Comparison of ENCODE assay signal across 9 mouse cellular contexts in genomic region chr2:76283378-76284132, GRCm38 (mm10). TPM values are rescaled to one million over a fixed set of nuclear protein-coding genes. Genes with fewer than 3 reads are reported as not detected.
A peak's percentile ranks its signal among the peaks of the same experiment; 100 is the strongest.
DNase-seq lines count a peak whose midpoint lies in the region; ATAC-seq and TF ChIP-seq lines count a peak whose summit lies in the region.
"Had no signal": no experiment of that assay in that cellular context is flagged by ENCODE, and none has a peak within 500 bp of the region (broad histone marks: within the 10 kb centered on the region; RNA-seq: fewer than 3 reads in every experiment).

No protein-coding gene starts in this region.

- H3K4me2 ChIP-seq in stomach, postnatal 0 days (replicated peaks; ENCODE audit: low read depth), result no peak overlapping the region
- no peak overlapping the region for H3K4me2 ChIP-seq in midbrain, embryonic 13.5 days (replicated peaks)

- intact Hi-C loops in left cerebral cortex, postnatal 14 days (cut with DNase I), result no loop called here

- 69% methylated on average over 6 of the region's 6 CpGs for WGBS in stomach, postnatal 0 days
- 87% methylated on average over 6 of the region's 6 CpGs for WGBS in midbrain, embryonic 13.5 days

- H3K9ac ChIP-seq in stomach, postnatal 0 days (ENCODE audit: low read length), result no peak overlapping the region
- no peak overlapping the region for H3K9ac ChIP-seq in midbrain, embryonic 13.5 days (replicated peaks)

- ATAC-seq in stomach, postnatal 0 days (ENCODE audit: low FRiP score, low TSS enrichment), result no peak
- no peak for ATAC-seq in erythroblast, adult 5-6 weeks (replicated peaks; ENCODE audit: low FRiP score, poor library complexity, severe bottlenecking)
- no peak for ATAC-seq in midbrain, embryonic 13.5 days

- no peaks in the 10 kb centered on the region for H3K4me1 ChIP-seq in stomach, postnatal 0 days (replicated peaks; ENCODE audit: control insufficient read depth, insufficient read depth)
- no peaks in the 10 kb centered on the region for H3K4me1 ChIP-seq in midbrain, embryonic 13.5 days (replicated peaks)

- no peak for TF ChIP-seq EP300 in stomach, postnatal 0 days (optimal IDR thresholded peaks at IDR 0.05)

- H3K27ac ChIP-seq in stomach, postnatal 0 days (replicated peaks), result no peak overlapping the region
- no peak overlapping the region for H3K27ac ChIP-seq in midbrain, embryonic 13.5 days
- H3K27ac ChIP-seq: macrophage had no signal

- TF ChIP-seq CTCF in stomach, postnatal 0 days (IDR thresholded peaks at IDR 0.05; ENCODE audit: low read depth), result no peak

- H3K27me3 ChIP-seq in stomach, postnatal 0 days (ENCODE audit: control insufficient read depth, insufficient read depth, low read length), result no peaks in the 10 kb centered on the region
- H3K27me3 ChIP-seq in midbrain, embryonic 13.5 days, result no peaks in the 10 kb centered on the region

- no peaks in the 10 kb centered on the region for H3K9me3 ChIP-seq in stomach, postnatal 0 days (ENCODE audit: control insufficient read depth, low read length)
- H3K9me3 ChIP-seq in midbrain, embryonic 13.5 days, result no peaks in the 10 kb centered on the region

- no peaks in the 10 kb centered on the region for H3K36me3 ChIP-seq in stomach, postnatal 0 days (ENCODE audit: control insufficient read depth, insufficient read depth, low read length)
- H3K36me3 ChIP-seq in midbrain, embryonic 13.5 days, result no peaks in the 10 kb centered on the region

- peak; percentile 40 for DNase-seq in adrenal gland, postnatal 10 days
- DNase-seq in adrenal gland, adult (ENCODE audit: inconsistent age in 2 of 2, low spot score in 1 of 2), result no peak
- peak; percentile 89 for DNase-seq in Muller cell, postnatal 12 days (ENCODE audit: inconsistent ontology term)
- DNase-seq in frontal cortex, postnatal 36 days (ENCODE audit: low spot score in 2 of 2), result peak; percentile 64 to 80
- peak; percentile 73 to 87 for DNase-seq in left cerebral cortex, postnatal 14 days (ENCODE audit: low spot score in 2 of 2)
- peak; percentile 16 for DNase-seq in stomach, postnatal 0 days (ENCODE audit: low spot score)

- H3K4me3 ChIP-seq in stomach, postnatal 0 days (ENCODE audit: low read depth, low read length), result no peak overlapping the region
- no peak overlapping the region for H3K4me3 ChIP-seq in midbrain, embryonic 13.5 days (replicated peaks)

RNA-seq across cellular contexts. Expression of gene Pde11a, which starts 55.0 kb away (rescaled TPM):
- under 1 TPM; 0.15 to 0.61 TPM for total RNA-seq in adrenal gland, postnatal 10 days (2021)
- total RNA-seq in left cerebral cortex, postnatal 14 days (2021), result 1 to 10 TPM; 4.1 to 4.4 TPM
- 0.07 and 0.12 TPM in 2 replicates for polyA plus RNA-seq in stomach, postnatal 0 days (2015; fragmentation: Nextera tagmentation; extraction: Ambion mirVana)
- not detected in 2 replicates for total RNA-seq in erythroblast, adult 5-6 weeks (2015; ENCODE audit: low replicate concordance)
- not detected in 2 replicates for total RNA-seq in erythroblast, adult 5-6 weeks (2017; ENCODE audit: low replicate concordance)
- polyA plus RNA-seq in midbrain, embryonic 13.5 days (2015; fragmentation: Nextera tagmentation; extraction: Ambion mirVana), result 0.44 and 0.86 TPM in 2 replicates
- polyA plus RNA-seq: macrophage had no signal

Comparison
In these comparisons a context has a peak if more than half of its experiments do, and no peak if none do; other contexts are left out.
1. DNase-seq: peak in adrenal gland, postnatal 10 days (single experiment), Muller cell, postnatal 12 days (single experiment), frontal cortex, postnatal 36 days (2 of 2), left cerebral cortex, postnatal 14 days (2 of 2) and stomach, postnatal 0 days (single experiment); none in adrenal gland, adult (0 of 2).